Mouse (Mus musculus): Measurements from ENCODE around the gene Mgrn1.

- TF ChIP-seq CTCF (IDR thresholded peaks at IDR 0.05 in 2 of 3, conservative IDR thresholded peaks at IDR 0.05 in 1 of 3; ENCODE audit: control insufficient read depth in 1 of 3, insufficient read depth in 1 of 3, low read depth in 2 of 3, low read length in 3 of 3, poor library complexity in 1 of 3, severe bottlenecking in 1 of 3) (no peak), CHD1 (IDR thresholded peaks at IDR 0.05; ENCODE audit: low read depth, low read length) (no peak), POLR2A (IDR thresholded peaks at IDR 0.05; ENCODE audit: control insufficient read depth in 1 of 2, insufficient read depth in 1 of 2, low read depth in 1 of 2, low read length in 2 of 2, poor library complexity in 1 of 2) (no peak), MAX (IDR thresholded peaks at IDR 0.05; ENCODE audit: low read length) (peak; percentile 45; the same call in 1 of the 2 replicates), POLR2AphosphoS5 (IDR thresholded peaks at IDR 0.05; ENCODE audit: borderline replicate concordance, low read depth, low read length) (no peak), NELFE (IDR thresholded peaks at IDR 0.05; ENCODE audit: low read depth, low read length) (no peak), GATA1 (IDR thresholded peaks at IDR 0.05; ENCODE audit: low read depth, low read length) (peak; percentile 60)
Observed at GRCm38 (mm10) chr16:4896249-4897027, 10.4 kb downstream of the Mgrn1 start.
